Mouse (Mus musculus) MEL (cell line): Measurements from ENCODE around the gene Cd40.
A peak's percentile ranks its signal among the peaks of the same experiment; 100 is the strongest.

Source experiments
- CTCF ChIP-seq, 3 experiments: IDR thresholded peaks in 2 of 3; conservative IDR thresholded peaks in 1 of 3; 2 replicates each; pipeline ENCODE4 v1.5.1; 2011 to 2012; ENCODE audit warnings: low read length in 3 of 3, low read depth in 2 of 3, mild to moderate bottlenecking in 2 of 3, improper control_type of control experiment in 1 of 3, inconsistent platforms in 1 of 3, mixed read lengths in 1 of 3, moderate library complexity in 1 of 3; ENCODE audit not compliant: control insufficient read depth in 1 of 3, insufficient read depth in 1 of 3, poor library complexity in 1 of 3, severe bottlenecking in 1 of 3
- EP300 ChIP-seq, 2 experiments: IDR thresholded peaks; 2 replicates each; pipeline ENCODE4 v1.6.1; 2011; ENCODE audit warnings: improper control_type of control experiment in 2 of 2, low read length in 2 of 2, low read depth in 1 of 2, mild to moderate bottlenecking in 1 of 2
- MAFK ChIP-seq: IDR thresholded peaks from 2 replicates; pipeline ENCODE4 v1.6.1; 2011; ENCODE audit warnings: low read depth, mild to moderate bottlenecking, low read length, improper control_type of control experiment, borderline replicate concordance
- MAX ChIP-seq: IDR thresholded peaks from 2 replicates; pipeline ENCODE4 v1.6.1; 2011; ENCODE audit warnings: low read length, improper control_type of control experiment
- MAZ ChIP-seq: IDR thresholded peaks from 2 replicates; pipeline ENCODE4 v1.6.1; 2012; ENCODE audit warnings: low read depth, mild to moderate bottlenecking, inconsistent platforms, low read length, improper control_type of control experiment
- MYB ChIP-seq: IDR thresholded peaks from 2 replicates; pipeline ENCODE4 v1.6.1; 2011; ENCODE audit warnings: mild to moderate bottlenecking, low read depth, low read length, improper control_type of control experiment
- NELFE ChIP-seq: IDR thresholded peaks from 2 replicates; pipeline ENCODE4 v1.6.1; 2011; ENCODE audit warnings: low read depth, low read length, improper control_type of control experiment
- POLR2A ChIP-seq, 2 experiments: IDR thresholded peaks; 2 replicates each; pipeline ENCODE4 v1.6.1; 2011 to 2012; ENCODE audit warnings: low read length in 2 of 2, mild to moderate bottlenecking in 2 of 2, control low read depth in 1 of 2, improper control_type of control experiment in 1 of 2, low read depth in 1 of 2, moderate library complexity in 1 of 2; ENCODE audit not compliant: control insufficient read depth in 1 of 2, insufficient read depth in 1 of 2, poor library complexity in 1 of 2
- POLR2AphosphoS2 ChIP-seq: IDR thresholded peaks from 2 replicates; pipeline ENCODE4 v1.6.1; 2011; ENCODE audit warnings: low read length, improper control_type of control experiment
- TAL1 ChIP-seq: IDR thresholded peaks from 2 replicates; pipeline ENCODE4 v1.6.1; 2012; ENCODE audit warnings: mild to moderate bottlenecking, inconsistent platforms, low read length, moderate library complexity, mixed read lengths
- TBP ChIP-seq: IDR thresholded peaks from 2 replicates; pipeline ENCODE4 v1.8.0; 2011; ENCODE audit warnings: low read depth, low read length, improper control_type of control experiment
- TCF12 ChIP-seq: IDR thresholded peaks from 2 replicates; pipeline ENCODE4 v1.6.1; 2014; ENCODE audit warnings: low read depth, mild to moderate bottlenecking, inconsistent platforms, low read length, improper control_type of control experiment, moderate library complexity
- ZC3H11A ChIP-seq: IDR thresholded peaks from 2 replicates; pipeline ENCODE4 v1.6.1; 2012; ENCODE audit warnings: low read depth, mild to moderate bottlenecking, inconsistent platforms, low read length, improper control_type of control experiment

DNA sequence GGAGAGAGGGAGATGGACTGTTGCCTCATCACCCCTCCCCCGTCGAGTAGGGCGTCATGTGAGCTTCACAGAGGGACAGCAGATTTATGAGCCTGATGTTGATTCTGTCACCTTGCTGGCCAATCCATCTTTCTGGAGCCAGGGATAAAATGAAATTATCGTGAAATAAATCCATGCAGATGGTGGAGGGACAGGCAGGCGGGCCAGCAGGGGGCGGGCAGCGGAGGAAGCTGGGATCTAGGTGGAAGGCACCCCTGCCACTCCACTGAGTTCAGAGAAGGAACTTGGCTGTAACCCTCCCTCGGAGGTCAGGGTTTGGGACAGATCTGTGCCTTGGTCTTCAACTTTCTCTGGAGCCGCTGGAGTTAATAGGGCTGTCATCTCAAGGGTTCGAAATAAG is 23.2 kb downstream of the Cd40 start:
- no peak for TF ChIP-seq MYB
- no peak for TF ChIP-seq EP300 (IDR thresholded peaks at IDR 0.05; ENCODE audit: low read depth in 1 of 2, low read length in 2 of 2)
- TF ChIP-seq POLR2A (IDR thresholded peaks at IDR 0.05; ENCODE audit: control insufficient read depth in 1 of 2, insufficient read depth in 1 of 2, low read depth in 1 of 2, low read length in 2 of 2, poor library complexity in 1 of 2): no peak
- TF ChIP-seq TAL1: no peak
- TF ChIP-seq CTCF (IDR thresholded peaks at IDR 0.05 in 2 of 3, conservative IDR thresholded peaks at IDR 0.05 in 1 of 3; ENCODE audit: control insufficient read depth in 1 of 3, insufficient read depth in 1 of 3, low read depth in 2 of 3, low read length in 3 of 3, poor library complexity in 1 of 3, severe bottlenecking in 1 of 3): peak in 2 of 3 experiments; percentile 35 to 47; a peak in 4 of 6 replicates
- no peak for TF ChIP-seq TCF12
- no peak for TF ChIP-seq NELFE
- TF ChIP-seq MAFK: no peak
- no peak for TF ChIP-seq MAZ
- TF ChIP-seq ZC3H11A: no peak
- no peak for TF ChIP-seq POLR2AphosphoS2
- no peak for TF ChIP-seq MAX
- TF ChIP-seq TBP: no peak
